Mouse (Mus musculus): Measurements from ENCODE around the gene Ccnt1.
"Not testable (repeated sequence)": the region's sequence is repeated elsewhere in the genome, so short reads cannot be mapped to it uniquely, and the experiment has no call there.

Ccnt1 gene

GRCm38 (mm10) chr15:98596609-98597008, 25.9 kb upstream of the Ccnt1 start:
- no peak for DNase-seq (ENCODE audit: extremely low spot score, low read depth, low spot score)

DNA sequence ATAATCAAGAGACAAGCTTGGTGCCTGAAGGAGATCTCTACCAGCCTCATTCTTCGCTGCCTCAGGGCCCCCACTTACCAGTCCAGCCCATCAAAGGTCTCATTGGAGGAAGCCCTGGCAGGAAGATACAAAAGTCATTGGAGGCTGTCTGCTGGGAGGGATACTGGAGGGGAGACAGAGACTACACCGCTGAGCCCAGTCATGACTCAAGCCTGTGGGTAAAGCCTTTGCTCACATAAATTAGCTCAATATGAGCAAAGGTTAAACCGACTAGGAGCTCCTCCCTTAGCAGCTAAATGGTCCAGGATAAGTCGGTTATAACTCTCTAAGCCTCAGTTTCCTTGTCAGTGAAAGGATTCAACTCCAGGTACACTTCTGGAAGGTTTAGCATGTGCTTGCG, 24.3 kb upstream of the Ccnt1 start:
- no peak for DNase-seq (ENCODE audit: extremely low spot score, low read depth, low spot score)

DNA sequence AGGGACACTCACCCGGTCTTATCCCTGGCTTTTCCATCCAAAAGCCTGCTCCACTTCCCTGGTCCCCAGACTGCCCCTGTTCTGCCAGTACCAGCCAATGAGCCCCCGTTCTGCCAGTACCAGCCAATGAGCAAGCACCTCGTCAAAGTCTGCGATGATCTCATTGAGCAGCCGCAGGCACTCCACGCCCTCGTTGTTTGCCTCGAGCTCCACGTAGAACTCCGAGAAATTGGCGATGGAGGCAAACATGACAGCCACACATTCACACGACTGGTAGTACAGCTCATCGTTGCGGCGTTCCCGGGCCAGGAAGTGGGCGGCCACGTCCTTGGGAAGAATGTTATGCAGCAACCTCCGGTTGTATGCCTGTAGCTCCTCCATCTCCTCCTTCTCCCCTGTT, 23.5 kb upstream of the Ccnt1 start:
- DNase-seq (ENCODE audit: extremely low spot score, low read depth, low spot score), result no peak

DNA sequence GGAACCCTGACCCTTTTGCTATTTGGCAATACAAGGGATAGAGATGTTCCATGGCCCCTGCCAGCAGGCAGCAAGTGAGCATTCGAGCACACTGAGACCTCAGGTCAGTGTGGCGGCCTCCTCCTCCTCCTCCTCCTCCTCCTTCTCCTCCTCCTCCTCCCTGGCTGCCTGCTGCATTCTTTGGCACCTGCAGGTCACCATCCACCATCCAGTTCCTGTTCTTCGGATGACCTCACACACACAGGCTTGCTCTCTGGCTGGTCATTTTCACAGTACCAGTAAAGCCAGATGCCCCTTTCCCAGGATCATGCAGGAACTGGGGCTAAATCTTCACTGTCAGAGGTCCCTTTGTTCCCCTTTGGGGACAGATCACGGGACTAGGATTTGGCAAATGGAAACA, 20.7 kb upstream of the Ccnt1 start:
- no peak for DNase-seq (ENCODE audit: extremely low spot score, low read depth, low spot score)

- no peak for DNase-seq (ENCODE audit: extremely low spot score, low read depth, low spot score)
These were observed 19.1 kb upstream of the Ccnt1 start for GRCm38 (mm10) chr15:98589640-98590336.

DNA sequence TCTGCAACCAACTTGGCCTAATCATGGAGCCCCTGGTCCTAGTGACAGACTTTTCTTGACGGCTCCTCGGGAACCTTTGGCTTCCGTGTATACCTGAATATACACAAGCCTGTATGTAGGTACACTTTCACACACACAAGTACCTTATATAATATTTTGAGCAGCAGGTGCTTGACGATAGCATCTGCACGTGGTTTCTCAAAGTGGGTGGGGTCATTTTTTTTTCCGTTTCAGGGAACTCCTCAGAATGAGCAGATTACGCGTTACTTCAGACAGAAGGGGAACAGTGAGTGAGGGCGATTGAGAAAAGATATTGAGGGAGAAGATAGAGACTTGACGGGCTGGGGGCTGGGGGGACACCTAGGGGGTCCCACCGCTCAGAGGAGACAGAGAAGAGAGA, 17.0 kb upstream of the Ccnt1 start:
- no peak for DNase-seq (ENCODE audit: extremely low spot score, low read depth, low spot score)

GRCm38 (mm10) chr15:98586141-98586540, 15.4 kb upstream of the Ccnt1 start:
- DNase-seq (ENCODE audit: extremely low spot score, low read depth, low spot score), result not testable (repeated sequence)

- DNase-seq (ENCODE audit: extremely low spot score, low read depth, low spot score), result no peak
These were observed 14.7 kb upstream of the Ccnt1 start for GRCm38 (mm10) chr15:98585421-98585820.

GRCm38 (mm10) chr15:98582996-98583395, 12.3 kb upstream of the Ccnt1 start:
- no peak for DNase-seq (ENCODE audit: extremely low spot score, low read depth, low spot score)

DNA sequence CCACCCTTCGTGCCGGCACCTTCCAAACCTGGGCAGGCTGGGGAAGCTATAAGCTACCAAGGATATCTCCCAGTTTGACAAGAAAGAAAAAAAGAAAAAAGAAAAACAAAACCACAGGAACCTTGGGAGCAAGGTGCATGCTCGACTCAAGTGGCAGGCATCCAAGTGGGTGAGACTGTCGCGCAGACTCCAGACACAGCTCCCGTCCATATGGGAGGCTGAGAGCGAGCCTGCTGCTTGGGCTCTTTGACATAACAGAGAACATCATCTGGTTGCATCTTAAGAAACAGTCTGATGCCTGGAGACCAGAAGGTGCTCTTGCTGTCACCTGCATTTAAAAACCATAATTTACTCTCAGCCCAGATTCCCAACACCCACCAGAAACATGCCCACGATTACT, 11.7 kb upstream of the Ccnt1 start:
- DNase-seq (ENCODE audit: extremely low spot score, low read depth, low spot score), result no peak

DNA sequence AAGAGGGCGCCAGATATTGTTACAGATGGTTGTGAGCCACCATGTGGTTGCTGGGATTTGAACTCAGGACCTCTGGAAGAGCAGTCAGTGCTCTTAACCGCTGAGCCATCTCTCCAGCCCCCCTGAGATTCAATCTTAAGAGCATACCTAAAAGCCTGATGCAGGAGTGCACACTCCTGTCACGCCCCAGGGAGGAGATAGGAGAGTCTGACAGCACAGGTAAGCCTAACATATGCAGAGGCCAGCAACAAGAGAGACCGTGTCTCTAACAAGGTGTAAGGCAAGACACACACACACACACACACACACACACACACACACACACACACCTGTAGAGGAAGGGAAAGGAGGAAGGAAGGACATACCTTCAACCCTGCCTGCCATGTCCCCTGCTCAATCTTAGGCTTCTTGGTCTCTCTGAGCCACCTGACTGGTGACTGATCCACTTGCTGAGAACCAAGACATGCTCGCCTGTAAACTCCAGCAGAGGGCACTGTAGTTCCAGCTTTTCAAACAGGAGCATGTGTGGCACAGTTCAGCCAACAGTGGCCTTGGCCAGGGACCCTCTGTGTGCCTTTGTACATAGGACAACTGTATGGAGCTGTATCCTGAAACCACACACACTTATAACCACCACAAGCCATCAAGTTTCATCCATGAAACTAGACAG, 9.2 kb upstream of the Ccnt1 start:
- peak; percentile 85 for DNase-seq (ENCODE audit: extremely low spot score, low read depth, low spot score)

- DNase-seq (ENCODE audit: extremely low spot score, low read depth, low spot score), result no peak
These were observed 8.6 kb upstream of the Ccnt1 start for GRCm38 (mm10) chr15:98579310-98579709.

DNA sequence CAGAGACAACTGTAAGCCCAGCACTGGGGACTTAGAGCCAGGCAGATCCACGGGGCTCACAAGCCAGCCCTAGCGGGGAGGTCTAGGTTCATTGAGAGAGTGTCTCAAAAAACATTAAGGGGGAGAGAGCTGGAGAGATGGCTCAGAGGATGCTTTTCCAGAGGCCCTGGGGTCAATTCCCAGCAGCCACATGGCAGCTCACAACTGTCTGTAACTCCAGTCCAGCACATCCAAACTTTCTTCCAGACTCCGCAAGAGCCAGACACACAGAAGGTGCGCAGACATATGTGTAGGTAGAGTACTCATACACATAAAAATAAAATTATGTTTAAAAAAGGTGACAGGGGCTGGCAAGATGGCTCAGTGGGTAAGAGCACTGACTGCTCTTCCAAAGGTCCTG, 2.6 kb upstream of the Ccnt1 start:
- no peak for DNase-seq (ENCODE audit: extremely low spot score, low read depth, low spot score)

DNA sequence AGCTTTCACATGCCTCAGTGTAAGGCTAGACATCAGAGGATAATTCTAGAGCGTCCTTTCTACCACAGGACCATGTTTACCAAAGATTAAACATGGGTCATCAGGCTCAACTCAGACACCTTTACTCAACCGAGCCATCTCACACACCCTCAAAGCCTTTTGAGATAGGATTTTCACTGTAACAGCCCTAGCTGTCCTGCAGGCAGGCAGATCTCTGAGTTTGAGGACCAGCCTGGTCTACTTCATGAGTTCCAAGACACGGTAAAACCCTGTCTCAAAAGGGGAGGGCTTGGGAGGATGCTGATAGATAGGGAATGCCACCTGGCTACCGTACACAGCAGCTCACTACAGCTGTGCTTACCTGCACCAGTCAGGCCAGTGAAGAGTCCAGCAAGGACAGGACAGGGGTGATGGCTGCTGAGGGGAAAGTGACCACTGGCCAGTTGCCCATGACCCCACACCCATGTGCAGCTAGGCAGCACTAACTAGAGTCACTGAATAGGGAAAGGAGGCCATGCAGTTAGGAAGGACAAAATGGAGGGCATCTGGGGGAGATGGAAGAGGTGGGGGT, 843 bp downstream of the Ccnt1 start:
- DNase-seq (ENCODE audit: extremely low spot score, low read depth, low spot score), result no peak

DNA sequence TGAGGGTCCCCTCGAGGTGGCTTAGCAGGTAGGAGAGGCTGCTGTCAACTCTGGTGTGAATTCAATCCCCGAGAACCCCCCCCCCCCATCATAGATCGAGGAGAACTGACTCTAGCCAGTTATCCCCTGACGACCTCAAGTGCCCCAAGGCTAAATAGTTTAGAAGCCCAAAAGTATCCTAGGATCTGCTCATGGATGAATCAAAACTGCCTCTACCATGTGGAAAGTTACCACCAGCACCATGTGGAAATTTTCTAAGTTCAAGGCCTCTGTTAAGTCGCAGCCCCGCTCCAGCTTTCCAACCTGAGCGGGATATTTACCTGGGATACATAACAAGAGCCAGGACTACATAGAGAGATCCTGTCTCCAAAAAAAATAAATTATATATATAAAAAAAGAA, 1.5 kb downstream of the Ccnt1 start:
- DNase-seq (ENCODE audit: extremely low spot score, low read depth, low spot score), result no peak

DNA sequence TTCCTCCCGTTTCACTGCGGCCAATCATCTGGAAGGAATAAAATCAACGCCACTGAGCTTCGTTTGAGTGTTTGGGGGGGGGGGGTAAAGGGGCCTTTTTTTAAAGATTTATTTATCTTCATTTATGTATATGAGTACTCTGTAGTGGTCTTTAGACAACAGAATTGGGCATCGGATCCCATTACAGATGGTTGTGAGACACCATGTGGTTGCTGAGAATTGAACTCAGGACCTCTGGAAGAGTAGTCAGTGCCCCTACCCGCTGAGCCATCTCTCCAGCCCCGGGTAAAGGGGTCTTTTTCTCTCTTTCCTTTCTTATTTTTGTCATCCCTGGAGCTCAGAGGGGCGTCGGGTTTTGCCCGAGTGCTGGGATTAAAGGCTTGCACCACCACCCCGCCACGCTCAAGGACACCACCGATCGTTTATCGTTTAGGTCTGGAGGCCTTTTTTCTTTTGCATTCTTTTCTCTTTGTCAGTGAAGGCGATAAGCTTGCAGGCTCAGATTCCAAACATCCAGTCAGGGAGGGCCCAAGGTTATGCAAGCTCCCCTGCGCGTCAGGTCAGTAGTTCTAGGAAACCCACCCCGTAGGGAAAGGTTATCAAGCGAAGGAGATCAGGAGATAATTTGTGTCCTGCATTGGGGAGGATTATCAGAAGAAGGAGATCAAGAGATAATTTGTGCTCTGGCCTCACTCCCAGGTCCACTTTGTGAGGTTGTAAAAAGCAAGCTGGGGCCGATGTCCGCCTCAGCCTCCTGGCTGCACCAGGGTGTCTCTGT, 2.3 kb downstream of the Ccnt1 start:
- no peak for DNase-seq (ENCODE audit: extremely low spot score, low read depth, low spot score)

GRCm38 (mm10) chr15:98567278-98568134, 3.2 kb downstream of the Ccnt1 start:
- peak; percentile 98 for DNase-seq (ENCODE audit: extremely low spot score, low read depth, low spot score)

DNA sequence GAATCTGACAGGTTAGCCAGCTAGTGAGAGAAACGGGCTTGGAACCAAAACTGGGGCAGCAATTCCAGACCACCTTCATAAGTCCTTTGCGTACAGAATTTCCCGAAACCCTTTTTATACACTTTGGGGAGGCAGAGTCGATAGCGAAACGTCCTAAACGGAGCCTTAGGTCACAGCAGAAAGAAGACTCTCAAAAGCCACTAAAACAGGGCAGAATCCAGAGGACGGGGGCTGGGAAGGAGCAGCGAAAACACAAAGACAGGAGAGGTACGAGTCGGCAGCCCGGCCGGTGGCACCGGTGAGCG, 3.8 kb downstream of the Ccnt1 start:
- no peak for DNase-seq (ENCODE audit: extremely low spot score, low read depth, low spot score)

- DNase-seq (ENCODE audit: extremely low spot score, low read depth, low spot score), result no peak
These were observed 13.5 kb downstream of the Ccnt1 start for GRCm38 (mm10) chr15:98557186-98557585.

DNA sequence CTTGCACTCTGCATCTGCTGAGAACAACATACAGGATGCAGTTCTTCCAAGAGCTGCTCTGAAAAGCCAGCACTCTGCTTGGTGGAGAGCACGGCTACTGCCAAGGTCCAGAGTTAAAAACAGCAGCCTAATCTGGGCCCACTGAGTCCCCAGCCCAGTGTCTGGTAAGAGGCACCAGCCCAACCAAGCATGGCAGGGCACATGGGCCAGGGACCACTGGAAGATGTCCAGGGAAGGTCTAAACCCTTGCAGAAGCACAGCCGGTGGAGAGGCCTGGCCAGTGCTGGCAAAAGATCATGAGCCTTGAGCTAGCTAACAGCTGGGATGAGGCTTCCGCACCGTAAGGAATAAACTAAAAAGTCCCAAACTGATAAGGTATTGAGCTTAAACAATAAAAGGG, 14.8 kb downstream of the Ccnt1 start:
- DNase-seq (ENCODE audit: extremely low spot score, low read depth, low spot score), result no peak

- DNase-seq (ENCODE audit: extremely low spot score, low read depth, low spot score), result no peak
These were observed 18.0 kb downstream of the Ccnt1 start for GRCm38 (mm10) chr15:98552758-98553157.

All from hindlimb bud, embryonic 11.5 days (tissue).